Mouse (Mus musculus) myocyte (in vitro differentiated cells): Measurements from ENCODE around the gene Matn4.

Experiments
- MAX ChIP-seq: IDR thresholded peaks from one replicate; pipeline ENCODE4 v1.6.1; 2011; ENCODE audit warnings: low read depth, mild to moderate bottlenecking, control low read depth
- MYOD1 ChIP-seq, 3 experiments: IDR thresholded peaks; one replicate each; pipeline ENCODE4 v1.6.1; 2011; ENCODE audit warnings: control low read depth in 2 of 3, low read depth in 2 of 3, mild to moderate bottlenecking in 2 of 3, moderate library complexity in 1 of 3; ENCODE audit not compliant: insufficient read length in 2 of 3, control insufficient read depth in 1 of 3
- MYOG ChIP-seq, 3 experiments: IDR thresholded peaks; one replicate each; pipeline ENCODE4 v1.6.1; 2011; ENCODE audit warnings: control low read depth in 2 of 3, low read depth in 2 of 3, mild to moderate bottlenecking in 2 of 3; ENCODE audit not compliant: insufficient read length in 2 of 3, control insufficient read depth in 1 of 3, insufficient read depth in 1 of 3
- POLR2A ChIP-seq: IDR thresholded peaks from one replicate; pipeline ENCODE4 v1.6.1; 2011; ENCODE audit warnings: low read depth, mild to moderate bottlenecking, control low read depth, moderate library complexity; ENCODE audit not compliant: insufficient read length
- SRF ChIP-seq: IDR thresholded peaks from one replicate; pipeline ENCODE4 v1.6.1; 2011; ENCODE audit warnings: low read depth; ENCODE audit not compliant: control insufficient read depth, insufficient read length
- TCF12 ChIP-seq: IDR thresholded peaks from one replicate; pipeline ENCODE4 v1.6.1; 2011; ENCODE audit warnings: mild to moderate bottlenecking, control low read depth; ENCODE audit not compliant: poor library complexity, insufficient read depth, severe bottlenecking
- TCF3 ChIP-seq: IDR thresholded peaks from one replicate; pipeline ENCODE4 v1.6.1; 2011; ENCODE audit warnings: low read depth, control low read depth; ENCODE audit not compliant: insufficient read length
- USF1 ChIP-seq: IDR thresholded peaks from one replicate; pipeline ENCODE4 v1.6.1; 2011; ENCODE audit warnings: low read depth, mild to moderate bottlenecking, control low read depth, moderate library complexity

GRCm38 (mm10) chr2:164443460-164444000 is 38.6 kb upstream of the Matn4 start, which contains the start of gene Sdc4:
- no peak for TF ChIP-seq MAX
- TF ChIP-seq MYOG (IDR thresholded peaks at IDR 0.05; ENCODE audit: control insufficient read depth in 1 of 3, insufficient read depth in 1 of 3, insufficient read length in 2 of 3, low read depth in 2 of 3): no peak
- no peak for TF ChIP-seq POLR2A
- no peak for TF ChIP-seq USF1
- no peak for TF ChIP-seq SRF
- no peak for TF ChIP-seq MYOD1 (IDR thresholded peaks at IDR 0.05; ENCODE audit: control insufficient read depth in 1 of 3, insufficient read length in 2 of 3, low read depth in 2 of 3)
- no peak for TF ChIP-seq TCF12
- no peak for TF ChIP-seq TCF3
